Mouse (Mus musculus) kidney, adult 18-20 months (tissue): ENCODE results near the gene Foxp3.

ENCODE experiments used
- DNase-seq: peaks from one replicate; pipeline ENCODE4 v3.0.0; 2021

Gene Foxp3

DNA sequence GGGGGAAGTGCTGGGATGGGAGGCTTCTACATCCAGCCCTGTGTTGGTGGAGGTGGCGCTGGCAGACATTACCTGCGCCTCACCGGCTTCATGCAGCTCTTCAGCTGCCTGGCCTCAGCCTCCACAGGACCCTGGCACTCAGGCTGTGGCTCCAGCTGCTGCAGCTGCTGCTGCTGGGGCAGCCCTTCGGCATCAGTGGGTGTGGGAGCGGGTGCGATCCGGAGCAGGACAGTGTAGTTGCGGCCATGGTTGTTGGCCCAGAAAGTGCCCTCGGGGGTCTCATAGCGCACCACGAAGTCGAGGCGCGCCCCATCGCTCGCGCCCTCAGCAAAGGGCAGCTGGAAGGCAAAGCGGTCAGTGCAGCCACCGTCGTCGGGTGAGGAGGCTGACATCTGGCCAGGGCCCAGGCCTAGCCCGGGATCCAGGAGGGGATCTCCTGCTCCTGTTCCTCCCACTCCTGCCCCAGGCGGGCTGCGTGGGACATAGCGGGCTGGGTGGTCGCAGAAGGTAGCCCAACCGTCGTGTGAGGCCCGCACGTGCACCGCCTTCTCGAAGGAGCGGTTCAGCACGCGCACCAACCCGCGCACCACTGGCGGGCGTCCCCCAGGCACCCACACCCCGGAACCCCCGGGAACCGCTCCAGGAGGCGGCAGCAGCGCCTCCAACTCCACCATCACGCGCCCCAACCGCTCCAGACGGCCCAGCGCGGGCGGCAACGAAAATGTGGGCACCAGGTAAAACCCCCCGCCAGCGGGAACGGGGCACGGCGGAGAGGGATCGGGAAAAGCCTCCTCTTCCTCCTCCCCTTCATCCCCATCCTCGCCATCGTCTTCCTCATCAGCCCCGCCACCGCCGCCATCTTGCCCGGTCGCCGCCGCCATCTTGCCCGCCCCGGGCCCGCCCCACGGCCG, at the start of gene Foxp3:
Gene Foxp3, plus strand, starts transcription at position 469 of the 911 bp plus-strand sequence.
- peak; percentile 16 for DNase-seq

DNA sequence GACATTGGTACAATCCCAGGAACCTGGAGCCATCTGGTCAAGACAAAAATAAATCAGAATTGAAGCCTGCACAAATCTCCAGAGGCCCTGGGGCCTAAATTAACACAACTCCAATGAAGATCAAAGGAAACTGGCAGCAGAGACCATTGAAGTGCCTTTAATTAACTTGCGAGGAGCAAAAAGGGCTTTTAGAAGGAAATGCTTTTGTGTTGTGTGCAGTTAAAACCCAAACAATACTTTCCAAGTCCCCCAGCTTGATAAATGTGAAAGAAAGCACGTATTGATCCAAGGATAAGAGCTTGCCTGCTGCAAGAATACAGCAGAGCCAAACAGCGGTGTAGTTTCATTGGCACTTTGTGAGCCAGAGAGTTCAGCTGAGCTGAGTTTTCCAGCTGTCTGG, 48.5 kb upstream of the Foxp3 start:
- DNase-seq, result no peak

DNA sequence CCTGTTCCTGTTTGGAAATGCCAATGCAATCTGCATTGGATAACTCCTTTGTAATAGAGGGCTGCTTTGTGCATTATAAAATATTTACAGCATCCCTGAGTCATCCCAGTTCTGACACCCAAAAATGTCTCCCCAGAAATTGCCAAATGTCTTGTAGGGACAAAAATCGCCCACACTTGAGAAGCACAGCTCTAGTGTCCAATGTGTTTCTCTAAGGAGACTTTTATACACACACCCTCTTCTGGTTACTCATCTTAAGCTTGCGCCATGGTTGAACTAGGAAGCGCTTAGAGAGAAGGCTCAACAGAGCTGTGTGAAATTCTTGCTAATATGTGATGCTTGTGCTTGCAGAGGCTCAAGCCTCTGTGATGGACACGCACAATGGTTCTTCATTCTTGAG, 20.0 kb upstream of the Foxp3 start:
- no peak for DNase-seq

DNA sequence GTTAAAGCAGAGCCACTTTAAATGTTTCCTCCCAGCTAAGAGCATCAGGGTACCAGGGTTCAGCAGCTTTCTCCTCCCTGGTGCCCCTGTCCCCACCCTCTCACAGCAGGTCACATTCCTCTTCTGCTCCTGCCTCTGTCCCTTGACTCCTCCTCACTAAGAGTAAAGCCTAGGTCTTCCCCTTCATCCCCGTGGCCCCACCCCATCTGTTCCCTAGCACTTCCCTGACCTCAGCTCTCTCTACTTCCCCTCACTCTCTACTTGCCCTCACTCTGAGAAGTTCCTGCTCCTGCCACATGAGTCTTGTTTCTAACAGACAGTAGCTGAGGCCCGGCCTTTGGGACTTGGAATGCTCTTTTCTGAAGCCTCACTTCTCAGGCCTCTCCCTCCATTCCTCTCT, 10.4 kb upstream of the Foxp3 start:
- no peak for DNase-seq

DNA sequence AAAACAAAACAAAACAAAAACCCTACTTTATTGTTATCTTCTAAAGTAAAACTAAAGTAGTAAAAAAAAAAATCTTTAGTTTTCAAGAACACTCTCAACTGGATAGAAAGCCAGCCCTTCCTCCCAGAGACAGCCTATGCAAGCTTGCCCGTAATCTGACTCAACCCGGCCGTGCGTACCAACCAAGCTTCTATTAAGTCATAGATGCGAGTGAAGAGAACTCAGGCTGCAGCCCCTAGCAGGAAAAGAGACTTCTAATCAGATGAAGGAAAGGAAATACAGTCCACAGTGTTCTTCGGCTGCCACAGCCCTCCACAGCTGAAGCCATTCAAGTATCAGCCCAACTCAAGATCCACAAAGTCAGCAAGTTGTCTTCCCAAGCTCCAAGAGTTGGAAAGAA, 7.1 kb upstream of the Foxp3 start:
- no peak for DNase-seq

DNA sequence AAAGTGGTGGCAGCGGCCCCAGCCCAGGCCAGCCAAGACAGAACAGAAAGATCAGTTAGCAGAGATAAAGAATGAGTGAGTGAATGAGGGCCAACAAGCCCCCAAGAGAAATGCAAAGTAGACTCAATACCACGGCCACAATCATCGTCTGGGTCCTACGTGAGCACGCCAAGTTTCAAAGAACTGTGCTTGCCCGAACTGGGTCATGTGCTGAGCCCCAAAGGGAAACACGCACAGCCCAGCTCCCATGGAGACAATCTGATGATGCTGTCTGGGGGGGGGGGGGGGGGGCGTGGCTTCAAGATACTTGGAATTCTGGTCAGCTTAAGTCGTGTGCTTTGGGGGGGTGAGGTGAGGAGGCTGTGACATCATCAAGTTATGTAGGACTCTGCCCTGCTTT, 6.0 kb upstream of the Foxp3 start:
- no peak for DNase-seq

DNA sequence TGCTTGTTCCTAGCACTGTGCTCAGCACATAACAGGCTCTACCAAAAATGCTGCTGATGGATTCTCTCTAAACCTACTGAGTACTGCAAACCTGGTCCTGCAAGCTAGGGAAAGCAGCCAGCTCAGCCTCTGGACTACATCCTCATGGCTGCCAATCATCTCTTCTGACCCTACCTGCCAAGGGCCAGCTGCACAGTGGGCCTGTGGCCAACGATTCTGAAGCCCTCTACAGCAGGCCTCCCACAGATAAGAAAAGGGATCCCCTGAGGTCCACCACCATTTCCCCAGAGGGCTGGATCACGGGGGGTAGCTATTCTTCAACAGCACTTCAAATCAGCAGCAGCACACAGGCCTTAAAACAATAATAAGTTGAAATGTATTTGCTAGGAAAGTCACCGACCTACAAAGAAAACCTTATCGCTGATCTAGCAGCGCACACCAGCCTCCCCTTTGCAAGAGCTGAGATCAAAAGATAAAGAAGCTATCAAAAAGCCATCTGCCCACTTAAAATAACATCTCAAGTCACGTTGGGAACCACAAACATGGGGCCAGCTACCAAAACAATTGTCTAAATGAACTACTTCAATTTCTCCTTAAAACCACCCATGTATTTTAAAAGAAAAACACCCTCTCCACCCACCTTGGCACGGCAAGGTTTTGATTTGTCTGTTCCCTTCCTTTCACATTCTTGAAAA, 2.8 kb upstream of the Foxp3 start:
- no peak for DNase-seq

DNA sequence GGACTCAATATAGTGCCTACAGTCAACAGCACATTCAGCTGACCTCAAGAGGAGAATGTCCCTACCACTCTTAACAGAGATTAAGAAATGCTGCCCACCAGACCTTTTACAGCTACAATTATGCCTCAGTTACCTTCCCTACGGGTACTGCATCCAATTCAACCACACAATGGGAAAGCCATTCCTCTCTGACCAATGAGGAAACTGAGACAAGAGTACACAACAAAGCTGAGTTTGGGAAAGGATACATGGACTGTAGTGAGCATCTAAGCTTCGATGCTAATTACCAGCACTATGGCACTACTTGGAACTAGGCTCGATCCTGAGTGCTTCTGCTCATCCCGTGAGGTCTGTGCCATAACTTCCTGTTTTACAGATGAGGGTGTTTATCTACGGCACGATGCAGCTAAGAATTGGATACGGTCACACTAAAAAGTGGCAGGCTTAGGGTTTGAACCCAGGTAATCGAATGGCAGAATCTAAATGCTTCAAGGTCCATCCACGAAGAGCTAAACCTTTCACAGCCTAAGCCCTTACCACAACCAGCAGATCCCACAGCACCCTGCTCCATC, 1.8 kb upstream of the Foxp3 start:
- DNase-seq, result no peak

DNA sequence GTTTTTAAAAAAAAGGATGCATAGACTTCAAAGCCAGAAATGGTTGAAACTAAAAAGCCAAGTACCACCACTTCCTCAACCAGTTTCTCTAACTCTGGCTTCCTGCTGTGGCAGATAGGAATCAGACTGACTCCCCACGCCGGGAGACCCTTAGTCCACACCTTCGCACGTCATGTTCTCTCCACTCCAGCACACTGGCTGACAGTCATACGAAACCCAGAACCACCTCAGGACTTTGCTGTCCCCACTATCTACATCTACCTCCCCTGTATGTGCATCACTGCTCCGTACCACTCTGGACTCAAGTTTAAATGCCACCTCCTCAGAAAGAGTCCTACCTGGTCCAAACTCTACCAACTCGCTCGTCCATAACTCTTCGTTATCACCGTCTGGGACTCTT, 978 bp upstream of the Foxp3 start:
- DNase-seq, result no peak

DNA sequence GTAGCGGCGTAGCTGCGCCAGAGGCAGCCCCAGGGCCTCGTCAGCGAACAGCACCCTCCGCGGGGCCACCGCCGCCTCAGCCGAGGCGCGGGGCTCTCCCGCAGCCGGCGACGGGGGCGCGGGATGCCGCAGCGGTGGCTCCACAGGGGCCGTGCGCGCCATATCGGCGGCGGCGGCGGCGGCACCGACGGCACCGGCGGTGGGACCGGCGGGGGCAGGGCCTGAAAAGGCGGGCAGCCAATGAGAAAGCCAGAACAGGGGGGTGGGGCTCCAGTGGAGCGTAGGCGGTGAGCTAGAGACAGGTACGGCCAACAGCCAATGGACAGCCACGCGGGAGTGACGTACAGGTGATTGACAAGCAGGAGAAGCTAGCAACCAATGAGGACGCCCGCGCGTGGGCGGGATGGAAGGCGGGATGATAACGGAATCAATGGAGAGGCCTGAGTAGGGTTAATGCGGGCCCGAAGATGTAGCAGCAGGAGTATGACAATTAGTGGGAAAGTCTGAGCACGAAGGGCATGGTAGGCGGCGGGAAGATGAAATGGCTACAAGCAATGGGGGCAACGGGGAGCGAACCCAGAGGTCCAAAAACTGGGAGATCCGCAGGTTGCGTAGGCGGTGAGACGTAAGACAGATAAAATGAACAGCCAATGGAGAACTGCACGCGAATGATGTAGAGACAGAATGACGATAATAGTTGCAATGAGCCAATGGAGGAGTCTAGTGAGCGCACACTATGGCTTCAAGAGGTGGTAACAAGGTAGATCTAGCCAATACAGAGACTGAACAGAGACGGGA, 842 bp downstream of the Foxp3 start, which contains the start of gene Ppp1r3f:
Gene Ppp1r3f, minus strand, starts transcription at position 197 of the 798 bp plus-strand sequence.
- DNase-seq, result peak; percentile 90

DNA sequence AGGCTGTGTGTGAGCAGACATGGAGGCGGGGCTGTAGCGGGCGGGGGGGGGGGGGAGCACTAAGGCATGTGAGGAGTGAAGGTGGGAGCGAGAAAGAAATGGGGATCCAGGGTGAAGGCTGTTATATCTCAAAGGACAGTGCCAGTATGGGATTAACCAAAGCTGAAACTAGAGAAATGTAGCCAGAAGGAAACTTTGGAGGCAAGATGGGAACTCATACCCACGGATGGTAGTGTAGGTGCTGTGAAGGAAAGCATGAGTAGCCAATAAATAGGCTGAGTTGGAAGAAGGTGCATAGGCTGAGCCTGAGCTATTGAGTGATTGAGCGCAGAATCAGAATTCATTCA, 1.4 kb downstream of the Foxp3 start:
- no peak for DNase-seq

DNA sequence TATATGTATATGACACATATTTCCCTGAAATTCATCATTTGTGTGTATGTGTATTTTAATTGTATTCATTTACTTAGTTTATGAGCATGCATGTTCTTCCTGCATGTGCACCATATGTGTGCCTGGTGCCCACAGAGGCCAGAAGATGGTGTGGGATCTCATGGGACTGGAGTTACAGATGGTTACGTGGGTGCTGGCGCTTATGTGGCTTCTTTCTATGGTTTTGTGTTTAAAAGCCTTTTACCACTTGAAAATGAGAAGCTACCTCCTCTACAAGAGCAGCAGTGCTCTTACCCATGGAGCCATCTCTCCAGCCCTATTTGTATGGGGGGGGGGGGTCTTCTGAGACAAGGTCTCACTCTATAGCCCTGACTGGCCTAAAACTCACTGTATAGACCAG, 7.7 kb downstream of the Foxp3 start:
- DNase-seq, result no peak

DNA sequence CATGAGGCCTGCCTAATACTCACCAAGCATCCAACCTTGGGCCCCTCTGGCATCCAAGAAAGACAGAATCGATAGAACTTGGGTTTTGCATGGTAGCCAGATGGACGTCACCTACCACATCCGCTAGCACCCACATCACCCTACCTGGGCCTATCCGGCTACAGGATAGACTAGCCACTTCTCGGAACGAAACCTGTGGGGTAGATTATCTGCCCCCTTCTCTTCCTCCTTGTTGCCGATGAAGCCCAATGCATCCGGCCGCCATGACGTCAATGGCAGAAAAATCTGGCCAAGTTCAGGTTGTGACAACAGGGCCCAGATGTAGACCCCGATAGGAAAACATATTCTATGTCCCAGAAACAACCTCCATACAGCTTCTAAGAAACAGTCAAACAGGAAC, 10.4 kb downstream of the Foxp3 start:
- DNase-seq, result no peak

DNA sequence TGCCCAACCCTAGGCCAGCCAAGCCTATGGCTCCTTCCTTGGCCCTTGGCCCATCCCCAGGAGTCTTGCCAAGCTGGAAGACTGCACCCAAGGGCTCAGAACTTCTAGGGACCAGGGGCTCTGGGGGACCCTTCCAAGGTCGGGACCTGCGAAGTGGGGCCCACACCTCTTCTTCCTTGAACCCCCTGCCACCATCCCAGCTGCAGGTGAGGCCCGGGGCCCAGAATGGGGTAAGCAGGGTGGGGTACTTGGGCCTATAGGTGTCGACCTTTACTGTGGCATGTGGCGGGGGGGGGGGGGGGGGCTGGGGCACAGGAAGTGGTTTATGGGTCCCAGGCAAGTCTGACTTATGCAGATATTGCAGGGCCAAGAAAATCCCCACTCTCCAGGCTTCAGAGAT, 12.9 kb downstream of the Foxp3 start:
- no peak for DNase-seq

DNA sequence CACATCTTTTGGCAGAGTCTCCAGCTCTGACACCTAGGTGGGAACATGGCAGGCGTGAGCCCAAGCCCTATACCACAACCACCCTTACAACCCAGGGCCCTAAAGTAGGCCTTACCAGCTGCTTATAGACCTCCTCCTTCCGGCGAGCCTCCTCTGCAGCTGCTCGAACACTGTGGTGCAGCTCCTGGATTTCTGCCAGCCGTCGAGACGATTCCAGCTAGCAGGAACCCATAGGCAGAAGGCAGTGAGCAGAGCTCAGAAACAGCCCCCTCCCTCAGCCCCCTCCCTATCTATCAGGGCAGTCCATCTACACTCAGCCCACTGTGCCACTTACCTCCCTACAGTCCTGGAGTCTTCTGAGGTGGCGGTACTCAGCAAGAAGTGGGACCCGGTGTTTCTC, 21.9 kb downstream of the Foxp3 start:
- no peak for DNase-seq

DNA sequence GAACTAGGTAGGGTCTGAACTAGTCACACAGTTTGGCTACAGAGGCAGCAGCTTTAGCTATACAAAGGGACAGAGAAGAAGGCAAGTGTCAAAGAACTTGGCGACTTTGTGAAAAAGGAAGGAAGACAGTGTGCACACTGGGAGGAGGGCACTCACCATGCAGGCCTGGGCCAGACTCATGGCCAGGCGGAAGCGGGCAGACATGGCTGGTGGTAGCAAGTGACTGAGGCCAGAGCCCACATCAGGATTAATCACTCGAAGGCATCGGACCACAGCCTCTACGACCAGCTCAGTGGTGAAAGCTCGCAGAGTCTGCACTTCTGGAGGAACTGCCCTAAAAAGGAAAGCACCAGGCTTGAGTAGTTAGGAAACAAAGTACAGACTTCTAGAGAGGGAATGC, 30.6 kb downstream of the Foxp3 start:
- no peak for DNase-seq

DNA sequence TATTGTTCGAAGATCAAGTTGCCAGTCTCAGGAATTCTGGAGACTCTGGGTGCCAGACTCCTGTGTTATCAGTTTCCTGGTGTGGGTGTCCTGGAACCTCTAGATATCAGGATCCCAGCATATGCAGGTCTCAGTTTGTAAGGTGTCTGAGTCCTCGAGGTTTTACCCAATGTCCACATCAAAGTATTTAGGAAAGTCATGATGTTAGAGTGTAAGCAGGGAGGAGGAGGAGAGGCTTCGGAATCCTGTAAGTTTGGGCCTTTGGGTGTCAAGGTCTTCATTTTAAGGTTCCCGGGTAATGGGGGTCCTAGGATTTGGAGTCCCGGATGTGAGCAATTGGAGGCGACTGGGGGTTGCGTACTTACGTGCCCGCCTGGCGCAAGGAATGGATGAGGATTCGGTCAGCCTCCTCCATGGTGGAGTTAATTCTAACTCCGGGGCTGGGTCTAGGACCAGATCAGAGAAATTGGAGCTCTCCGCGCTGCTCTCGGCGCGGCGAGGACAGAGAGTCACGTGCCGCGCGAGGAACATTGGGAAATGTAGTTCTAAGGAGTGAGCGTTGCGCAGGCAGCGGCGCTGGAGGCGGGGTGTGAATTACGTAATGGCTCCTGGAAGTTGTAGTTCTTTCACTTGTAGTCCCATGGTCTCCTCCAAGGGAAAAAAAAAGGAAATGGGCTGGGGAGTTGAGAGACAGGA, 31.6 kb downstream of the Foxp3 start, which contains the start of gene Ccdc22:
Gene Ccdc22, minus strand, starts transcription at position 639 of the 696 bp plus-strand sequence.
- DNase-seq, result peak; percentile 84

DNA sequence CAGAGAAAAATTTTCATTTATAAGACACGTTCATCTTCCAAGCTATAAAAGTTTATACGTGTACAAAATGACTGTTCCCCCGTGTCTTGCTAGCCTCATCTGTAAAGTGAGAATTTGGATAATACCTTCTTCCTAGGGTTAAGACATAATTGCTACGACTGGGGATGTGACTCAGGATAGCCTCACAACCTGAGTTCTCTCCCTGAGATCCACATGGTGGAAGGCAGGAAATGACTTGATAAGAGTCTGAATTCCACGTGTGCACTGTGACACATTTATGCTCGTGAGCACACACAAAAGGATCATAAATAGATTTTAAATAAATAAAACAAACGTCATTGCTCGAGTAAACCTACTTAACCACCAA, 32.1 kb downstream of the Foxp3 start:
- no peak for DNase-seq

DNA sequence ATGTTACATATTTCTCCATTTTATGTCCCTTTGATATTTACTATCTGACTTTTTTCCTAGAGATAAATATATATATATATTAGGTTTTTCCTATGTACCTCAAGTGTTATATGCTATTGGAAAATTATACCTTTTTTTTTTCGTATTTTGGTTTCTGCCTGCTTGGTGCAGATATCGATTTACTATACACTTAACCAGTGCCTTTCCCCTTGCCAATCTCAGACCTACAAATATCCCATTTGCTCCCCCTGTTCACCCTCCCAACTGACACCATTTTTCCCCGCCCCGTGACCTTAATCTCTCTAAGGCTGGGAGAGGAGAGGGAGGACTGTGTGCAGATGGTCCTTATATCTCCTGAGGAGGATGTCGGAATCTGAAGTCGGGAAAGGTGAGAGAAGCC, 33.3 kb downstream of the Foxp3 start, which contains the start of gene Cacna1f:
Gene Cacna1f, plus strand, starts transcription at position 301 of the 400 bp plus-strand sequence.
- DNase-seq, result no peak

DNA sequence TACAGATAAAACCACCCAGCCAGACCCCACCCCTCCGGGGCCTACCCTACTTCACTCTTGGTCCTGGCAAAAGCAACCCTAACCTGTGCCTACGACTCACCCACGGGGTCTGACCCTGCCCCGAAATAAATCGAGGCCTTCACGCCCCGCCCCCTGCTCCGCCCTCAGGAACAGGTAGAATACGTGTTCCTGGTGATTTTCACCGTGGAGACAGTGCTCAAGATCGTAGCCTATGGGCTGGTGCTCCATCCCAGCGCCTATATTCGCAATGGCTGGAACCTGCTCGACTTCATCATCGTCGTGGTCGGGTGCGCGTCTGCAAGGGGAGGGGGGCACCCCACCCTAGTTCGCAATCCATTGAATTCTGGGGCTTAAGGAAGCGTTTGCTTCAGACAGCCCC, 36.6 kb downstream of the Foxp3 start:
- no peak for DNase-seq

DNA sequence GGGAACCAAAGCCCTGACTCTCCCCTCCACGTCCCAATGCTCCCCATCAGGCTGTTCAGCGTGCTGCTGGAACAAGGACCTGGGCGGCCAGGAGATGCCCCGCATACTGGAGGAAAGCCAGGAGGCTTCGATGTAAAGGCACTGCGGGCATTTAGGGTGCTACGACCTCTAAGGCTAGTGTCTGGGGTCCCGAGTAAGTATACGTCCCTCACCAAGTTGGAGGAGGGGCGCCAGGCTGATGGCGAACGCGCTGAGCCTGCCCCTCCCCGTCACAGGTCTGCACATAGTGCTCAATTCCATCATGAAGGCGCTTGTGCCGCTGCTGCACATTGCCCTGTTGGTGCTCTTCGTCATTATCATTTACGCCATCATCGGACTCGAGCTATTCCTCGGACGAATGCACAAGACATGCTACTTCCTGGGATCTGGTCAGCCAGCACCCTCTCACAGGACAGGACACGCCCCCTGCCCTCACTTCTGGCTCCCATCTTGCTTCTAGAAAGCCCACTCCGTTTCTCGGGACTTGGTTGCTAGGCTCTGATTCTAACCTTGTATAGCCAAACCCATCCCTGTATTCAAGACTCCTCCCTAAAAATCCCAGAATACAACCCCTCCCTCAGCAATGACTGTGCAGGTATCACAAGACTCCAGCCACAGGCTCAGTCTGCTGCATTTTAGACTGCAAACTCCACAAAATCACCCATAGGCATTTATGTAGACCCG, 37.3 kb downstream of the Foxp3 start:
- no peak for DNase-seq
